Mouse (Mus musculus) layer of hippocampus, adult 2 months (tissue): Measurements from ENCODE around the gene Ptprg. TPM values are rescaled to one million over a fixed set of nuclear protein-coding genes. Genes with fewer than 3 reads are reported as not detected.
"Not testable (repeated sequence)": the region's sequence is repeated elsewhere in the genome, so short reads cannot be mapped to it uniquely, and the experiment has no call there.

ENCODE experiments used
- DNase-seq, 2 experiments: peaks; one replicate each; pipeline ENCODE4 v3.0.0; 2022; ENCODE audit warnings: low spot score in 2 of 2
- H3K27ac ChIP-seq: fragments of 200-600 bp; 2 replicates; pipeline ENCODE4 v1.8.1; 2022
- H3K4me3 ChIP-seq: fragments of 200-600 bp; 2 replicates; pipeline ENCODE4 v1.8.1; 2022; ENCODE audit warnings: mild to moderate bottlenecking
- CTCF ChIP-seq: fragments of 200-600 bp; conservative IDR thresholded peaks from 2 replicates; pipeline ENCODE4 v1.8.1; 2022; ENCODE audit warnings: antibody characterized with exemption, mild to moderate bottlenecking, moderate library complexity
- total RNA-seq, 2 experiments: library from RNA; stranded (reverse); gene quantifications; 2 replicates each; pipeline ENCODE4 v1.2.3; 2021

Gene Ptprg
- total RNA-seq, 2 experiments from 2014 or later: 106 to 112 TPM

DNA sequence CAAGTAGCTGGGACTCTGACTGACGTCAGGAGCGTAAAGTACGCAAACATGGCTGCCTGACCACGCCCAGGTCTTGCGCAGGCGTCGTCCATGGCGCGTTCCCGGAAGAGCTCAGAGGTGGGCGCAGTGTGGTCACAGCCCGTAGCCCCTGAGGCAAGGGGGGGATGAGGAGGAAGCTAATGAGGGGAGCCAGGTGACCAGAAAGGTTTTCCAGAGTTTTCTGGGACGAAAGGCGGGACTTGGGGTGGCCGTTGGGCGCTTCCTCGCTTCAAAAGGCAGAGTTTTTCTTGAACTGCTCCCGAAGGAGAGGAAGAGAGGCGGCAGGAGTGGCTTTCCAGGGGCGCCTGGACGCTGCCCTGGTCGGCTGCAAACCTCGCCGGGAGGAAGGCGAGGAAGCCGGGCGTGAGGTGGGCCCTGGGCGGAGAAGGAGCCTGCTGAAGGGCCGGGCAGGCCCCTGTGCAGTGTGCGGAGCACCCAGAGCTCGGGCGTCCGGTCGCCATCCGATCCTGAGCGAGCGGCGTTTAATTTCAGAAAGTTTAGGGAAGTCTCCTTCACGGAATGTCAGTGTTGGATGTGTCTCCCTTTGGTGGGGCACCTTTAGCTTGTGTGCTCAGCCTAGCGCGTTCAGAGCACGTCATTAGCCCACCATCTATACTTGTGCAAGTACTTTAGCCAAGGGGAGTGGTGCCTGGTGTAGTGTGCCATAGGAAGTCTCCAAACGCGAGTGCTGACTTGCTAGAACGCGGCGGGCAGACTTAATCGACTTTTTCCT is 731.0 kb downstream of the Ptprg start, which contains the start of gene 3830406C13Rik:
Gene 3830406C13Rik (plus strand): TSS at position 33 of the 772 bp plus-strand sequence.
- peak within 1 kb of the TSS; percentile 69 for H3K4me3 ChIP-seq
- no peak for TF ChIP-seq CTCF
- DNase-seq: peak; percentile 82 to 84
- H3K27ac ChIP-seq: peak within 1 kb of the TSS; percentile 94

DNA sequence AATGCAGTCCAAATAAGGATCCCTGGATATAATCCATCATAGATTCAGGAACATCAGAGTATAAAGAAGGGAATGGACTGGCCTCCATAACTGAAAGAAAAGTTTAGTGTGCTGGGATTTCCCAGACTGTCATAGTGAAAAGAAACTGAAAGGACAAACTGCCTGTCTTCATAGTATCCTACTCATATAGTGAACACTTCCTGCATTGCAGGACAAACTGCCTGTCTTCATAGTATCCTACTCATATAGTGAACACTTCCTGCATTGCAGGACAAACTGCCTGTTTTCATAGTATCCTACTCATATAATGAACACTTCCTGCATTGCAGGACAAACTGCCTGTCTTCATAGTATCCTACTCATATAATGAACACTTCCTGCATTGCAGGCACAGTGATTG is 736.4 kb downstream of the Ptprg start:
- not testable (repeated sequence) for H3K27ac ChIP-seq, DNase-seq, H3K4me3 ChIP-seq

Other genes with a start within 250 kb of the Ptprg start
- 1 to 10 TPM in 1 of 2 experiments, under 1 TPM in 1; 0.51 to 1.0 TPM for gene Gm3839, start 196.8 kb upstream of the Ptprg start, total RNA-seq